Mouse (Mus musculus) frontal cortex, adult 2 months (tissue): Measurements from ENCODE around the gene Rcvrn. TPM values are rescaled to one million over a fixed set of nuclear protein-coding genes. Genes with fewer than 3 reads are reported as not detected.

Experiments
- DNase-seq, 2 experiments: peaks; one replicate each; pipeline ENCODE4 v3.0.0; 2022; ENCODE audit warnings: low spot score in 1 of 2; ENCODE audit errors: extremely low spot score in 1 of 2
- polyA plus RNA-seq: library from polyadenylated mRNA; depleted of rRNA; stranded (reverse); fragments of >200 nt; gene quantifications from 2 replicates; pipeline ENCODE4 v1.2.3, GENCODE M21; 2012; rRNA removed

Rcvrn gene
- 1.5 and 1.9 TPM in 2 replicates for polyA plus RNA-seq

GRCm38 (mm10) chr11:67694703-67695376, at the start of gene Rcvrn:
Gene Rcvrn, plus strand, starts transcription at chr11:67695326.
- no peak for DNase-seq

- peak in 1 of 2 experiments; percentile 84 for DNase-seq
Measured at GRCm38 (mm10) chr11:67647745-67648144, 47.4 kb upstream of the Rcvrn start.

DNA sequence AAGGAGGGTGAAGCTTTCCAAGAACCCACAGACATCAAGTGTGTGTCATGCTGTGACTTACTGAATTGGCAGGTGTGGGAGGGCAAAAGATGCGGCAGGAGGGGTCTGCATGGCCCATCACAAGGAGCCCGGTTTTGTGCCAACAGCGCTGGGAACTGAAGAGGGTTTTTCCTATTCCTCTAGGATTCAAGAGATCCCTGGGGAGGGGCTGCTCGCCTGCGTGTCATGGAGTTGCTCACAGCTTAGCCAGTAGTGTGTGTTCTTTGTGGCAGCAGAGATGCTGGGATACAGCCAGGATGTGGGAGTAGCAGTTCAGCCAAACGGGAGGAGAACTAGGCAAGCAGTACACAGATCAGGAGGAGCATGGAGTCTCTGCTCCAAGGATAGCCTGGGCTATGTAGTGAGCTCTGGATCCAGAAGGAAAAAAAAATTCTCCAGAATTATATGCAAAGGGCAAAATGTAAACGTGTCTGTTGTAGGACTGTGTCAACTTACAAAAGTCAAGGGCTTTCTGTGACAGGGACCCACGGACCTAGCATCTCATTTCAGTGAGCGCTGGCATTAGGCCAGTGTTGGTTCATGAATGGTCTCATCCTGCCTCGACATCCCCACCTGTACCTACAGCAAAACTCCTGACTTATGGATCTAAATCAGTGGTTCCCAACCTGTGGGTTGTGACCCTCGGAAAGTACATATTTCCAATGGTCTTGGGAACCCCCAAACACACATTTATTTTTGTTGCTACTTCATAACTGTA, 46.3 kb upstream of the Rcvrn start:
- peak in 1 of 2 experiments; percentile 84 for DNase-seq

DNA sequence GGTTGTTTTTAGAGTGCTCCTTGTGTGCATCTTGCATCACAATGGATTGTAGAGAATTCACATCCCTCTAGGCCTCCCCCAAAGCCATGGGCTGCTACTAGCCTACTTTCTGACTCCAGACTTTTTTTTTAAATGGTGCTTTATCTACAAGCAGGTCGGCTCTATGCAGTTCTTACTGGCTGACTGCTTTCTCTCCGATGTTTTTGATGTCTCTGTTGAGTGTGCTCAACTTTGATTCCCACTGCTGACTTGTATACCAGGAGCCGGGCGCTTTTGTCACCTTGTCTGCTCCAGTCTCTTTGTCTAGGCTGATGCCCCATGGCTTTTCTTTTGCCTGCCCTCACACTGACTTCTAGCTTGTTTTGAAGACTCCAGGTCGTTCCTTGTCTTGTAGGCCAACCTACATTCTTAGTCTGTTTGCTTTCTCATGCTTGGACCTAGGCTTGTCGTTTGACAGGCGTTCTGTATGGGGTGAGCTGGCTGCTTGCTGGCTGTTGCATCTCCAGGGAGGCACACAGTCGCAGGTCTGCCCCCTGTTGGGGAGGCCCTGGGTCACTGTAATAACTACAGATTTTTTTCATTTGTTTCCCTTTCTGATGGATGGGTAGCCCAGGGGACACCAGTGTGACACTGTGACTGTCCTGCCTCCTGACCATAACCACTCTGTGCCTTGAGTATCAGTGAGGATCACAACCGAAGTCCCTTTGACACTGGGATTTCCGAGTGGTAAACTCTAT, 45.0 kb upstream of the Rcvrn start:
- no peak for DNase-seq

DNA sequence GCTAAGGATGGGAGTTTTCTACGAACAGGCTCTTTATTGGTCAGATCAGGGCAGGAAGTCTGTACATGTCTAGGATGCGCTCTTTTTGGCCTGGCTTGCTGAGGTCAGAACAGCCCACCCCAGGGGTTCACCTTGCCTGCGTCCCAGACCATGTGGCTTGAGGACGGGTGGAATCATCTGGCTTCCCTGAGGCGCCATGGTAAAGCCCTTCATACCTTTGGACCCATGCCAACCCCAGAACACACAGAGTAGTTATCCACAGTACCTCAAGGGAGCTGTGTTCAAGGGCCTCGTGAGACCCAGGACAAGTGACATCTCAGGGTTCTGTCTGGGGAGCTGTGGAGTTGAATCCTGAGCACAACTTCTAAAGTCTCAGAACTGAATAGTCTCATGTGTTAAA, 43.4 kb upstream of the Rcvrn start:
- DNase-seq = no peak

- DNase-seq = peak in 1 of 2 experiments; percentile 72
Measured at GRCm38 (mm10) chr11:67652194-67652892, 42.8 kb upstream of the Rcvrn start.

- peak in 1 of 2 experiments; percentile 48 for DNase-seq
Measured at GRCm38 (mm10) chr11:67652893-67653255, 42.3 kb upstream of the Rcvrn start.

DNA sequence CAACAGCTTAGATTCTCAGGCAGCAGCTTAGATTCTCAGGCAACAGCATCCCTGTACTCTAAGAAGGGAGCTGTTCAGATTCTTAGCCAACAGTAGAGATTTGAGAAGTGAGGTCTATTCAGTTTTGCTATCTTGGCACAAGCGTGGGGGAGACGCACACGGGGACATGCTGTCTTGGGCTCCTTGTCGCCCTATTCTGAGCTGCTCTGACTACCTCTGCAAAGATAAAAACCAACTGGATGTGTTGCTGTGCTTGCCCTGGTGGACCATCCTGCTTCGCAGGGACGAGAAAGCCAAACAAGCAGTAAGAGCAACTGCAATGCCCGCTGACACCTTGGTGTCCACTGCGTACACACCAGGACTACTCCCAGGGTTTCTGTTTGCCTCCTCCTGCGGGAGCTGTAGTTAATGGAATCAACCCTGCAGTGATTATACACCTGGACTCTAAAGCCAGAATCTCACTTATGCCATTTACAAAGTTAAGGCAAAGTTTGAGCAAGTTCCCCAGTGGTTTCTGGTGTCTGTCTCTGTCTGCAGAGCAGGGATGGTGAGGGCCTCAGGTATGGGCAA, 41.5 kb upstream of the Rcvrn start:
- no peak for DNase-seq

- DNase-seq = no peak
Measured at GRCm38 (mm10) chr11:67654514-67654913, 40.6 kb upstream of the Rcvrn start.

DNA sequence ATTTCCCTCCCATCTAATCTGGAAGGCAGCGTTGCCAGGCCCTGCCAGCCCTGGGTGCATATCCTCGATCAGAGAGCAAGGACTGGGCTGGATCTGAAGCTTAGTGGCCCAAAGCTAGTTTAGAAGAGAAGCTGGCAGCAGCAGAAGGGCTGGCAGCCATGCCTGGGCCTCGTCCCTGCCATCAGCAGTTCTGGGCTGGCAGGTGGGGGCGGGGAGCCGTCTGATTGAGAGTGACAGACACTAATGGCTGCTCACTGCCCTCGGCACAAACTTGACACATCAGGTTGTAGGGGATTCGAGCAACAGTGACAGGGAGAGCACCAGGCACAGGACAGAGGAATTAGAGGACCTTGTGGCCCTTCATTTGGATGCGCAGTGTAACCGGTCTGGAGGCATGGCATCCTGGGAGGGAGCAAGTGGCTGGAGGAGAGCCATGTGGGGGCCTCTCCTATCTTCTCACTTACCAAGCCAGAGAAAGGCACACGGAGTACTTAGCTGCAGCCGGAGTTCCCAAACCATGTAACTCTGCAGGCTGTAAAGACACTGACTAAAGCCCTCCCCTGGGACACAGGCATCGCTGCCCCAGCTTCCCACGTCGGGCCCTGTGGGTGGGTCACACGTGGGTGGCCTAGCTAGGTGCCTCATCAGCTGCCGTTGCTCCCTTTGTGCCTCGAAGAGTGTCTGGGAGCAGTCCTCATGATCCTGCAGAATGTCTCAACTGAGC, 39.7 kb upstream of the Rcvrn start:
- peak in 1 of 2 experiments; percentile 59 for DNase-seq

- no peak for DNase-seq
Measured at GRCm38 (mm10) chr11:67656366-67656765, 38.8 kb upstream of the Rcvrn start.

- DNase-seq = no peak
Measured at GRCm38 (mm10) chr11:67656811-67657210, 38.3 kb upstream of the Rcvrn start.

DNA sequence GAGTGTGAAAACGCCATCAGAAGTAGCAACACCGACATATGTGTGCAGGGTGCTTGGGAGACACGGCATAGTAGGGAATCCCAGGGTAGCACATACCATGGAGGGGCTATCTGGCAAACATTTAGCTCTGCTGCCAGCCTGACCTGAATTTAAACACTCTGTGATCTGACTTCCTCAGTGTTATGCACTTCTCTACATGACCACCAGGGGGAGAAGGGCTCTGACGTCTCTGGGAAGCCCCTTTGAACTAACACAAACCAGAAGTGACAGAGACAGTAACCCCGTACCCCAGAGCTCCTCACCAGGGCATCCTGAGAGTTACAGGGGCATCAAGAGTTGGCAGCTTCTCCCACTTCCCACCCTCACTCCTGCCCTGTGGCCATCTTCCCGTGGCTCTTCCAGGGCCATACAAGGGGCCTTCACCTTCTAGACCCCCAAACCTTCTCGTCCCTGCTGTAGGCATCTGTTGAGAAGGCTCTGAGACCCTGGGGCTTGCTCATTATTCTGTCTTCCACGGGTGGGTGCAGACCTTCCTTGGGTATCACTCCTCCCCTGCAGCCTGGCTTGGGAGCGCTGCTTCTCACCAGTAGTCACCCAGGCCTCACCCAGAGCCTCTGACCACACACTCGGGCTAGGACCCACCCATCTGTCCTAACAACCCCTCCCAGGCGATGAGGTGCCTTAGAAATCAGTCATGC, 37.3 kb upstream of the Rcvrn start:
- peak in 1 of 2 experiments; percentile 70 for DNase-seq

- no peak for DNase-seq
Measured at GRCm38 (mm10) chr11:67661465-67661864, 33.7 kb upstream of the Rcvrn start.

DNA sequence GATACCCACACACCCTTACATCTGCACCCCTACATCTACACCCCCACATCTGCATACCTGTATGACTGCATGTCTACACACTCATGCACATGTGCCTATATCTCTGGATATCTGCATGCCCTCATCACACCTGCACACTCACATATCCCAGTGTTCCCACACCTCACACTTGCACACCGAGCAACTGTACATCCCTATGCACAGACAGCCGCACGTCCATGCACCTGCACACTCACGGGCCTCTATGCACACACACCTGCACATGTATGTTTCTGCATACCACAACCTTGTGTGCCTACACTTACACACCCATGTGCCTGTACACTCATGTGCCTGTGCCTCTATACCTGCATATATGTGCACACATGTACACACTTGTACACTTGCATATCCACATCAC, 31.7 kb upstream of the Rcvrn start:
- no peak for DNase-seq

DNA sequence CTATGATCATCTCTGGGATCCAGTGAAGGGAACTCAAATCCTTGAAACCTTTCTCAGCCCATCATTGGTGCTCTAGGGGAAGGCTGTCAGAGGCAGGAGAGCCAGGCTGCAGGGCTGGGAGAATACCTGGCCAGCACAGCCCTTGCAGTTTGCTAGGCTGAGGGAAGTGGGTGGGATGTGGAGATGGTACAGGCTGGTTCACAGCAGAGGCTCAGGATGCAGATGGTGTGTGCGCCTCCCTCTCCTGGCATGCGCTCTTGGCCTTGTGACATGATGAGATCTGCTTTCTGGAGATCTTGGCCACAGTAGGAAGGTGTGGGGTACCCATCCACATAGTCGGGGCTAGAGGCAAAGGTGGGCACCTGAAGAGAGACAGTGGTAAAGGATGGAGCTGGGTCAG, 30.9 kb upstream of the Rcvrn start:
- peak in 1 of 2 experiments; percentile 74 for DNase-seq

GRCm38 (mm10) chr11:67664918-67665317, 30.2 kb upstream of the Rcvrn start:
- peak in 1 of 2 experiments; percentile 71 for DNase-seq

- DNase-seq = no peak
Measured at GRCm38 (mm10) chr11:67666129-67666528, 29.0 kb upstream of the Rcvrn start.
